Mouse (Mus musculus) stomach, postnatal 0 days (tissue): ENCODE measurements around the gene Ctbs.

ENCODE experiments used
- CTCF ChIP-seq: IDR thresholded peaks from 2 replicates; pipeline ENCODE4 v1.5.1; 2016; ENCODE audit warnings: antibody characterized with exemption, low read depth, mild to moderate bottlenecking, moderate library complexity
- EP300 ChIP-seq: optimal IDR thresholded peaks from 2 replicates; pipeline ENCODE3; 2016; ENCODE audit warnings: antibody characterized with exemption

DNA sequence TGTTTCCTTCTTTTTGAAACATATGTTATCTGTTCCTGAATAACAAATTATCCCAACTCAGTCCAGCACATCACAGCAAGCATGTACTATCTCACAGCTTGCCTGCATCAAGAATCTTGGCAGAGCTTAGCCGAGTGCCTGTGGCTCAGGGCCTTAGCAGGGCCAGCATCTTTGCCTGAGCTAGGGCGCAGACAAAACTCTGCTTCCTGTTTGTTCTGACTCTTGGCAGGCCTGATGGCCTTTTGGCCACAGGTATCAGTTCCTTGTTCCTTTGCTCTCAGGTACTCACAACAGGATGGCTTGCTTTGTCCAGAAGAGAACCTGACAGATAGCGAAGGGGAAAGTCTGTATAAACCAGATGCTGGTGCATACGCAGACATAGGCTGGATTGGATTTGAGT is 35.6 kb upstream of the Ctbs start:
- TF ChIP-seq EP300 (no peak), CTCF (no peak)
